Mouse (Mus musculus) G1E (cell line): ENCODE measurements around the gene Megf6.

Experiments used
- CTCF ChIP-seq: IDR thresholded peaks from 2 replicates; pipeline ENCODE4 v1.5.1; 2012; ENCODE audit warnings: low read depth, low read length, inconsistent platforms, mixed read lengths
- GATA1 ChIP-seq: IDR thresholded peaks from 2 replicates; pipeline ENCODE4 v1.6.1; 2012; ENCODE audit warnings: borderline replicate concordance, low read length, inconsistent platforms, mixed read lengths
- GATA2 ChIP-seq: IDR thresholded peaks from 2 replicates; pipeline ENCODE4 v1.6.1; 2012; ENCODE audit warnings: low read depth, low read length, inconsistent platforms, borderline replicate concordance
- POLR2AphosphoS5 ChIP-seq: IDR thresholded peaks from 2 replicates; pipeline ENCODE4 v1.6.1; 2012; ENCODE audit warnings: low read depth, low read length, inconsistent platforms; ENCODE audit not compliant: insufficient replicate concordance
- TAL1 ChIP-seq: conservative IDR thresholded peaks from 2 replicates; pipeline ENCODE4 v1.6.1; 2012; ENCODE audit warnings: low read depth, low read length, inconsistent platforms, mixed read lengths

DNA sequence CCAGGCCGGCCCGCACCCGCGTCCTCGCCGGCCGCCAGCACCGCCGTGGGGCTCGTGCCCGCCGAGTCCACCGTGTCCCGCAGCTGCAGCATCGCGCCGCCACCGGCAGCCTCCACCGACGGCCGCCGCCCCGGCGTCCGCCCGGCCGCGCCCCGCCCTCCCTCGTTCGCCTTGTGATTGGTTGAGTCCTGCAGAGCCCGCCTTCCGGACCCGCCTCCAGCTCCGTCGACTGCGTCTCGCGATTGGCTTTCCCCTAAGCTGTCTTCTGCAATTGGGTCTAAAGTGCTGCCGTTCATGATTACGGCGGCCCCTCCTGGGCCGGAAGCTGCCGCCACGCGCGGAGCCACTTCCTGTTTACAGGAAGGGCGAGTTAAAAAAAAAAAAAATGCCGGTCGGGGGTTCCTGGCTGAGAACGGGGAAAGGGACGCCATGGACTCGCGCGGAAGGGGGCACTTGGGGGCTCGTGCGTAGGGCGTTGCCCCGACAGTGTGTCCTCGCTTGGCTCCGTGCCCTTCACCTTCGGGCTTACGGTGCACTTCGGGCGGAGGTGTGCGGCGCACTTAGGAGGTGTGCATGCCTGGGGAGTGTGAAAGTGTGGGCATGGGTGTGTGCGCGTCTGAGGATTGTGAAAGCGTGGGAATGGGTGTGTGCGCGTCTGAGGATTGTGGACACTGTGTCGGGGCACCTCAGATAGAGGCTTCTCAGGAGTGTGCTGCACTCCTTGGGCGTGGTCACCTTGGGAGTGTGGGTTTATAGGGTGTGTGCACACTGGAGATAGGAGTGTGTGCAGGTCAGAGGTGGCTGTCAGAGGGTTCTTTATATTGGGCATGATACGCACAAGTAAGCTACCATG, 9.8 kb upstream of the Megf6 start, which contains the start of gene Tprgl:
- TF ChIP-seq CTCF = no peak
- TF ChIP-seq GATA1 = no peak
- no peak for TF ChIP-seq GATA2
- peak; percentile 48; the same call in 1 of the 2 replicates for TF ChIP-seq TAL1
- no peak for TF ChIP-seq POLR2AphosphoS5
